Mouse (Mus musculus) cerebellum, adult 2 months (tissue): ENCODE measurements around the gene Myof.

Experiments
- CTCF ChIP-seq: fragments of 200-500 bp; IDR thresholded peaks from 2 replicates; pipeline ENCODE4 v1.5.1; 2011; ENCODE audit warnings: low read depth, mild to moderate bottlenecking, control low read depth, low read length, moderate library complexity, borderline replicate concordance; ENCODE audit not compliant: insufficient read depth
- POLR2A ChIP-seq: fragments of 200-500 bp; IDR thresholded peaks from 2 replicates; pipeline ENCODE4 v1.6.1; 2011; ENCODE audit warnings: low read length, control low read depth, borderline replicate concordance; ENCODE audit not compliant: insufficient read depth

DNA sequence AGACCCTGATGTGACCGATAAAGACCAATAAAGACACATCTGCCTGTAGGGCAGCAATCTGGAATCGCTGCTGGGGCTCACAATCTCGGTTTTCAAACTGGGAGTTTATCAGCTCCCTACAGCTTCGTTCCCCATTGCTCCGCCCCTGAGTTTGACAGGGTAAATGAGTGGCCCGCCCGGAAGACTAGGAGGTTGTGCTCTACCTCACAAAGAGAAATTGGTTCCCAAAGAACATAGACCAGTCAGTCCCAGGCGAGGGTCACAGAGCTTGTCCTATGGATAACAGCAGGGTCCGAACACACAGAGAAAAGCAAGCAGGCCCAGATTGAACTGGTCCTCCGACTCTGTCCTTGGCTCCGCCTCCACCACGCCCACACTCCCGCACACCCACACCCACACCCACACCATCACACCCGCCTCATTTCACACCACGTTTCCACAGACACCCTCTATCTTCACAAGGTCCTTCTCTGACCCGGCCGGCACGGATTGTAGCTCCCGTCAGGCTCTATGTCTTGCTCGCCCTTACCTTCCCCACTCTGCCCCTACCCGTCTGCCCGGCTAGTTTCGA lies 10.9 kb upstream of the Myof start:
- TF ChIP-seq CTCF (no peak), POLR2A (no peak)
